Mouse (Mus musculus) midbrain, embryonic 15.5 days (tissue): ENCODE results near the gene Mki67. TPM values are rescaled to one million over a fixed set of nuclear protein-coding genes. Genes with fewer than 3 reads are reported as not detected.

Source experiments
- polyA plus RNA-seq: library from polyadenylated mRNA; unstranded; fragments of >200 nt; fragmentation: Nextera tagmentation; extraction: Ambion mirVana; gene quantifications from 2 replicates; pipeline ENCODE4 v1.2.1, GENCODE M21; 2015

Mki67 gene
- polyA plus RNA-seq, 1 experiment from 2014 or later = 6.0 TPM

Other genes with a start within 250 kb of the Mki67 start
- not detected in 2 replicates for gene Clrn3, start 187.7 kb downstream of the Mki67 start, polyA plus RNA-seq
- 7.1 and 7.6 TPM in 2 replicates for gene Ptpre, start 178.9 kb downstream of the Mki67 start, polyA plus RNA-seq